In the genomic region with DNA sequence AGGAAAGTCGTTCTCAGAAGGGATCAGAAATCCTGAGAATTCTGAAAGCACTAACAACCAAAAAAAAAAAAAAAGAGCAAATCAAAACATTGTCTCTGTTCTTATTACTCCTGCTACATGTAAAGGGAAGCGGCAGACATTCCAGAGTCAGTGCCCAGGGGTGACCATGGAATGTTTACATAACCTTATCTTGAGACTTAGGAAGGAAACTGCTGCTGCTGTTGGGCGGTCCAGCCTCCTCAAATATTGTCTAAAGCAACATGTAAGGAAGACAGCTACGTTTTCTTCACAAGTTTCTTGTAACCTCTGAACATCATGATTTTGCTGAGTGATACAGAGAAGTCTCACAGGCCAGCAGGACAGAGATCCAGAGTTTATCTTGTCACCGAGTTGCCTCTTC, we compare ENCODE assay signal across 12 mouse cellular contexts. TPM values are rescaled to one million over a fixed set of nuclear protein-coding genes. Genes with fewer than 3 reads are reported as not detected.
DNase-seq lines count a peak whose midpoint lies in the region; ATAC-seq and TF ChIP-seq lines count a peak whose summit lies in the region.
"Had no signal": no experiment of that assay in that cellular context is flagged by ENCODE, and none has a peak within 500 bp of the region (broad histone marks: within the 10 kb centered on the region; RNA-seq: fewer than 3 reads in every experiment).

No protein-coding gene starts in this region.

- H3K9me3 ChIP-seq in heart, embryonic 14.5 days (ENCODE audit: control insufficient read depth, low read length), result no peaks in the 10 kb centered on the region
- H3K9me3 ChIP-seq in hindbrain, embryonic 16.5 days (ENCODE audit: control insufficient read depth, low read length), result no peaks in the 10 kb centered on the region
- no peaks in the 10 kb centered on the region for H3K9me3 ChIP-seq in hindbrain, postnatal 0 days (ENCODE audit: low read length)
- H3K9me3 ChIP-seq in midbrain, embryonic 14.5 days (ENCODE audit: control insufficient read depth, low read length), result no peaks in the 10 kb centered on the region
- H3K9me3 ChIP-seq: G1E; liver, embryonic 15.5 days had no signal

- no peak overlapping the region for H3K4me3 ChIP-seq in heart, embryonic 14.5 days (ENCODE audit: control insufficient read depth in 1 of 2, insufficient read depth in 1 of 2, low read depth in 1 of 2, low read length in 2 of 2)
- H3K4me3 ChIP-seq in small intestine, adult 2 months (ENCODE audit: low read depth, low read length), result no peak overlapping the region
- no peak overlapping the region for H3K4me3 ChIP-seq in hindbrain, embryonic 16.5 days (ENCODE audit: low read length)
- H3K4me3 ChIP-seq in hindbrain, postnatal 0 days (ENCODE audit: low read length), result no peak overlapping the region
- no peak overlapping the region for H3K4me3 ChIP-seq in midbrain, embryonic 14.5 days (replicated peaks; ENCODE audit: low read depth, low read length)
- H3K4me3 ChIP-seq: liver, embryonic 15.5 days had no signal

- ATAC-seq in heart, embryonic 14.5 days (ENCODE audit: insufficient number of reproducible peaks, insufficient read depth, low FRiP score, low read depth), result no peak; the same call in 1 of the 2 replicates
- ATAC-seq in hindbrain, embryonic 16.5 days, result no peak
- ATAC-seq in hindbrain, postnatal 0 days, result no peak
- ATAC-seq in midbrain, embryonic 14.5 days (ENCODE audit: low FRiP score, low TSS enrichment), result no peak
- ATAC-seq: forebrain, postnatal 0 days had no signal

- peak overlapping the region; percentile 38 for H3K4me2 ChIP-seq in heart, embryonic 14.5 days (ENCODE audit: low read length)
- H3K4me2 ChIP-seq in hindbrain, embryonic 16.5 days (ENCODE audit: low read length), result no peak overlapping the region
- H3K4me2 ChIP-seq in hindbrain, postnatal 0 days (ENCODE audit: low read depth, low read length), result no peak overlapping the region
- no peak overlapping the region for H3K4me2 ChIP-seq in midbrain, embryonic 14.5 days (ENCODE audit: low read length)
- H3K4me2 ChIP-seq: liver, embryonic 15.5 days had no signal

- TF ChIP-seq CTCF in small intestine, adult 2 months (IDR thresholded peaks at IDR 0.05; ENCODE audit: extremely low read depth, insufficient read length, insufficient replicate concordance, low read depth, low read length), result no peak
- no peak for TF ChIP-seq CTCF in hindbrain, postnatal 0 days (IDR thresholded peaks at IDR 0.05; ENCODE audit: low read depth)

- 10% methylated on average over 5 of the region's 5 CpGs for WGBS in heart, embryonic 14.5 days
- 15% methylated on average over 5 of the region's 5 CpGs for WGBS in small intestine, adult 2 months
- 72% methylated on average over 5 of the region's 5 CpGs for WGBS in hindbrain, embryonic 16.5 days
- WGBS in hindbrain, postnatal 0 days, result 73% methylated on average over 5 of the region's 5 CpGs
- WGBS in midbrain, embryonic 14.5 days, result 81% methylated on average over 5 of the region's 5 CpGs

- H3K36me3 ChIP-seq in heart, embryonic 14.5 days (ENCODE audit: control insufficient read depth, insufficient read depth, low read length), result no peaks in the 10 kb centered on the region
- no peaks in the 10 kb centered on the region for H3K36me3 ChIP-seq in small intestine, adult 2 months (ENCODE audit: control insufficient read depth, insufficient read depth, low read length)
- no peaks in the 10 kb centered on the region for H3K36me3 ChIP-seq in hindbrain, embryonic 16.5 days (ENCODE audit: control insufficient read depth, insufficient read depth, low read length)
- H3K36me3 ChIP-seq in hindbrain, postnatal 0 days (ENCODE audit: insufficient read depth, low read length), result no peaks in the 10 kb centered on the region
- no peaks in the 10 kb centered on the region for H3K36me3 ChIP-seq in midbrain, embryonic 14.5 days (ENCODE audit: control insufficient read depth, insufficient read depth, low read length)
- H3K36me3 ChIP-seq: G1E; liver, embryonic 15.5 days had no signal

- no peaks in the 10 kb centered on the region for H3K27me3 ChIP-seq in heart, embryonic 14.5 days (ENCODE audit: control insufficient read depth, insufficient read depth, low read length)
- H3K27me3 ChIP-seq in small intestine, adult 2 months (ENCODE audit: control insufficient read depth, insufficient read depth, low read length), result no peaks in the 10 kb centered on the region
- H3K27me3 ChIP-seq in hindbrain, embryonic 16.5 days (replicated peaks; ENCODE audit: control insufficient read depth, insufficient read depth, low read length), result no peaks in the 10 kb centered on the region
- no peaks in the 10 kb centered on the region for H3K27me3 ChIP-seq in hindbrain, postnatal 0 days (ENCODE audit: insufficient read depth, low read length)
- H3K27me3 ChIP-seq in midbrain, embryonic 14.5 days (ENCODE audit: control insufficient read depth, insufficient read depth, low read length), result no peaks in the 10 kb centered on the region
- H3K27me3 ChIP-seq: liver, embryonic 15.5 days had no signal

- no peak overlapping the region for H3K9ac ChIP-seq in heart, embryonic 14.5 days (ENCODE audit: low read length)
- H3K9ac ChIP-seq in hindbrain, embryonic 16.5 days (ENCODE audit: low read depth, low read length), result no peak overlapping the region
- H3K9ac ChIP-seq in hindbrain, postnatal 0 days (replicated peaks; ENCODE audit: low read length), result no peak overlapping the region
- H3K9ac ChIP-seq in midbrain, embryonic 14.5 days (replicated peaks; ENCODE audit: low read length), result no peak overlapping the region
- H3K9ac ChIP-seq: forebrain, postnatal 0 days; liver, embryonic 15.5 days had no signal

- DNase-seq in ovary, postnatal 36 days (ENCODE audit: low spot score), result peak; percentile 10
- DNase-seq in ovary, postnatal 14 days (ENCODE audit: low spot score), result no peak
- DNase-seq in kidney, postnatal 14 days, result peak; percentile 56
- DNase-seq in hindbrain, postnatal 0 days (ENCODE audit: low spot score), result no peak
- DNase-seq in midbrain, embryonic 14.5 days, result no peak
- DNase-seq: forebrain, postnatal 0 days had no signal

- TF ChIP-seq POLR2A in small intestine, adult 2 months (IDR thresholded peaks at IDR 0.05; ENCODE audit: low read depth, low read length), result no peak

- H3K27ac ChIP-seq in heart, embryonic 14.5 days (replicated peaks in 1 of 2; ENCODE audit: control insufficient read depth in 1 of 2, insufficient read depth in 1 of 2, low read depth in 2 of 2, low read length in 2 of 2), result no peak overlapping the region; a peak in 1 of 4 replicates
- H3K27ac ChIP-seq in small intestine, adult 2 months (ENCODE audit: insufficient read depth, low read depth, low read length), result peak overlapping the region; percentile 50
- H3K27ac ChIP-seq in hindbrain, embryonic 16.5 days (ENCODE audit: low read depth, low read length), result no peak overlapping the region
- no peak overlapping the region for H3K27ac ChIP-seq in hindbrain, postnatal 0 days
- H3K27ac ChIP-seq in midbrain, embryonic 14.5 days (replicated peaks; ENCODE audit: low read depth, low read length), result no peak overlapping the region
- H3K27ac ChIP-seq: liver, embryonic 15.5 days had no signal

- H3K4me1 ChIP-seq in heart, embryonic 14.5 days (ENCODE audit: control insufficient read depth in 2 of 2, insufficient read depth in 2 of 2, low read length in 2 of 2), result peaks cover 3 to 18% of the 10 kb centered on the region in 2 experiments; a peak in 3 of 4 replicates
- peaks cover 8% of the 10 kb centered on the region; the same call in 1 of the 2 replicates for H3K4me1 ChIP-seq in small intestine, adult 2 months (ENCODE audit: control insufficient read depth, insufficient read depth, insufficient read length, low read length)
- no peaks in the 10 kb centered on the region for H3K4me1 ChIP-seq in hindbrain, embryonic 16.5 days (ENCODE audit: control insufficient read depth, insufficient read depth, low read depth, low read length)
- H3K4me1 ChIP-seq in hindbrain, postnatal 0 days (ENCODE audit: insufficient read depth, low read length), result no peaks in the 10 kb centered on the region
- H3K4me1 ChIP-seq in midbrain, embryonic 14.5 days (ENCODE audit: control insufficient read depth, insufficient read depth, low read length), result 0 out of 2 replicates have a peak, but pooled peaks cover under 1% of the 10 kb centered on the region
- H3K4me1 ChIP-seq: liver, embryonic 15.5 days had no signal

RNA-seq across cellular contexts. Expression of gene Dennd5b, which starts 8.0 kb away (rescaled TPM):
- 11.3 and 11.4 TPM in 2 replicates for polyA plus RNA-seq in heart, embryonic 14.5 days (2014; fragmentation: Nextera tagmentation; extraction: Ambion mirVana)
- polyA plus RNA-seq in small intestine, adult 2 months (2012; rRNA removed), result 13.5 and 36.1 TPM in 2 replicates
- 10.9 and 11.0 TPM in 2 replicates for polyA plus RNA-seq in hindbrain, embryonic 16.5 days (2015; fragmentation: Nextera tagmentation; extraction: Ambion mirVana)
- 42.4 and 61.0 TPM in 2 replicates for total RNA-seq in hindbrain, postnatal 0 days (2014; rRNA removed)
- 11.9 TPM in 2 replicates for polyA plus RNA-seq in hindbrain, postnatal 0 days (2015; fragmentation: Nextera tagmentation; extraction: Ambion mirVana)
- polyA plus RNA-seq in midbrain, embryonic 14.5 days (2014; fragmentation: Nextera tagmentation; extraction: Ambion mirVana), result 24.3 and 24.8 TPM in 2 replicates
- polyA plus RNA-seq: G1E had no signal

RNA-seq across cellular contexts. Expression of gene Gm10203, which starts 36.5 kb away (rescaled TPM):
- not detected in 2 replicates for polyA plus RNA-seq in heart, embryonic 14.5 days (2014; fragmentation: Nextera tagmentation; extraction: Ambion mirVana)
- not detected in 2 replicates for polyA plus RNA-seq in small intestine, adult 2 months (2012; rRNA removed)
- not detected in 2 replicates for polyA plus RNA-seq in hindbrain, embryonic 16.5 days (2015; fragmentation: Nextera tagmentation; extraction: Ambion mirVana)
- not detected in 2 replicates for total RNA-seq in hindbrain, postnatal 0 days (2014; rRNA removed)
- not detected in 2 replicates for polyA plus RNA-seq in hindbrain, postnatal 0 days (2015; fragmentation: Nextera tagmentation; extraction: Ambion mirVana)
- not detected in 2 replicates for polyA plus RNA-seq in midbrain, embryonic 14.5 days (2014; fragmentation: Nextera tagmentation; extraction: Ambion mirVana)
- total RNA-seq: forebrain, postnatal 0 days; G1E; neutrophil, adult 5-6 weeks had no signal
- polyA plus RNA-seq: forebrain, postnatal 0 days; G1E; liver, embryonic 15.5 days had no signal

RNA-seq across cellular contexts. Expression of gene Etfbkmt, which starts 46.2 kb away (rescaled TPM):
- 12.8 and 15.5 TPM in 2 replicates for polyA plus RNA-seq in heart, embryonic 14.5 days (2014; fragmentation: Nextera tagmentation; extraction: Ambion mirVana)
- polyA plus RNA-seq in small intestine, adult 2 months (2012; rRNA removed), result 0.80 and 3.4 TPM in 2 replicates
- polyA plus RNA-seq in hindbrain, embryonic 16.5 days (2015; fragmentation: Nextera tagmentation; extraction: Ambion mirVana), result 7.6 and 8.0 TPM in 2 replicates
- total RNA-seq in hindbrain, postnatal 0 days (2014; rRNA removed), result 3.0 and 4.9 TPM in 2 replicates
- 6.6 TPM in 2 replicates for polyA plus RNA-seq in hindbrain, postnatal 0 days (2015; fragmentation: Nextera tagmentation; extraction: Ambion mirVana)
- 6.0 TPM in 2 replicates for polyA plus RNA-seq in midbrain, embryonic 14.5 days (2014; fragmentation: Nextera tagmentation; extraction: Ambion mirVana)

Comparison
In these comparisons a context has a peak if more than half of its experiments do, and no peak if none do; other contexts are left out.
1. DNase-seq: peak in ovary, postnatal 36 days (single experiment) and kidney, postnatal 14 days (single experiment); none in ovary, postnatal 14 days (single experiment), hindbrain, postnatal 0 days (single experiment) and midbrain, embryonic 14.5 days (single experiment).